Mouse (Mus musculus) duodenum, adult 2 months (tissue): Measurements from ENCODE around the gene Erich2. TPM values are rescaled to one million over a fixed set of nuclear protein-coding genes. Genes with fewer than 3 reads are reported as not detected.

Experiments used
- polyA plus RNA-seq: library from polyadenylated mRNA; depleted of rRNA; stranded (reverse); fragments of >200 nt; gene quantifications from 2 replicates; pipeline ENCODE4 v1.2.3, GENCODE M21; 2012; ENCODE audit warnings: low replicate concordance; rRNA removed

Erich2 gene
- 0.37 TPM in 2 replicates for polyA plus RNA-seq

DNA sequence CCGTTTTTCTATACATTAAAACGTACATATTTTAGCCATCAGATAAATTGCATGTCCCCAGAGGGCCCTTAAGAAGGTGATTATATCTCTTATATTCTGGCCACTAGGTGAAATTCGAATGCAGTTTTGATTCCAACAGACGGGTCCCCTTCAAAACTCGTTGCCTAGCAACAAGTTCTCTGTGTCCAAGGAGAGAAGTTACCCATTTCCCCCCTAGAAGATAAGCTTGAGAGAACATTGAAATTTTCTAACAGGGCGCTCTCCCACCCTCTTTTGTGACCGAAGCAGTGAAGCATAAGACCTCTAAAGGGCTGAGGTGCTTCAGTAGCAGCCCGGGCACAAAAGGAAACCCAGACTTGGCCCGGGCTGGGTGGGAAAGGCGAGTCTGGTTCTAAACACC, at the start of gene Erich2:
TSS of gene Erich2 (plus strand) at position 324 of the 400 bp plus-strand sequence.

DNA sequence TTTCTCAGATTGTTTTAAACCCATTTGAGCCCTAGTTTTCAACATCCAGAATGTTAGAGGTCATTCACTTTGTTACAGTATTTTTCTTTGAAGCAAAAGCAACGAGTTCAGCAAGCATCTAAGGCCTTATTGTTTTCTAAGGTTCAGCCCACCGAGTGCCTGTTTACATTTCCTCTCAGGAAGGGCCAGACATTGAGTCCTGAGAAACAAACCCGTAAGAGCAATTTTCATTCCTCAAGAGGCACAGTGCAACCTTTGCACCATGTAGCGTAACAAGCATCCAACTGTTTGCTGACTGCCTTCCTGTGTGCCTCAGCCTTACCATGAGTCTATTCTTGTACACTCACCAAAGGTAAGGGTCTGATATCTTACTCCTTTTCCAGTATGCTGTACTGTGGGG, 44.2 kb downstream of the Erich2 start, which contains the start of gene Gad1:
TSS of gene Gad1 (plus strand) at position 301 of the 400 bp plus-strand sequence.

Other genes with a start within 250 kb of the Erich2 start
- gene Sp5, start 33.9 kb upstream of the Erich2 start, polyA plus RNA-seq, result 63.3 and 134 TPM in 2 replicates
- gene Gad1, start 44.3 kb downstream of the Erich2 start, polyA plus RNA-seq, result 0.14 TPM in 1 of 2 replicates, not detected in the other
- gene Gorasp2, start 152.8 kb downstream of the Erich2 start, polyA plus RNA-seq, result 151 and 152 TPM in 2 replicates
- gene Gm26558, start 153.3 kb downstream of the Erich2 start, polyA plus RNA-seq, result 1.3 and 2.3 TPM in 2 replicates